24 mouse cellular contexts compared by ENCODE assay signal in the genomic region with DNA sequence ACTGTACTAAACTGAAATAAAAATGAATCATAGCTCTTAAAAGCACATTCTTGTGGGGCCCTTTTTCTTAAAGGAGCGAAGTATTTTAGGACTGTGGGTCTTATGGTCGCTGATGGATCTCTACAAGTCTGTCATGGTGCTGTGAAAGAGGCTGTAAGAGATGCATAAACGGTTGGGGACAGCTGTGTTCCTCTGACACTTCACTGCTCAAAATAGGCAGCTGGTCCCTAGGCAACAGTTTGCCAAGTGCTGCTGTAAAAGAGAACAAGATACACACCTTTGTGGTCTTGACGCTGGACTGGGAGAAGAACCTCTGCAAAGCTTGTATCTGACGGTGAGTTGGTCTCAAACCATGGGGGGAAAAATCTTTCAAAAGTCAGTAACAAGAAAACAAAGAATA. TPM values are rescaled to one million over a fixed set of nuclear protein-coding genes. Genes with fewer than 3 reads are reported as not detected.
DNase-seq lines count a peak whose midpoint lies in the region; ATAC-seq and TF ChIP-seq lines count a peak whose summit lies in the region.
"Had no signal": no experiment of that assay in that cellular context is flagged by ENCODE, and none has a peak within 500 bp of the region (broad histone marks: within the 10 kb centered on the region; RNA-seq: fewer than 3 reads in every experiment).

No protein-coding gene starts in this region.

- peak; percentile 41 for ATAC-seq in frontal cortex, adult (ENCODE audit: low TSS enrichment)
- no peak for ATAC-seq in hindbrain, postnatal 0 days
- no peak for ATAC-seq in hindbrain, embryonic 14.5 days (ENCODE audit: low FRiP score)
- no peak for ATAC-seq in midbrain, postnatal 0 days (ENCODE audit: low FRiP score)
- ATAC-seq in midbrain, embryonic 14.5 days (ENCODE audit: low FRiP score, low TSS enrichment), result no peak
- ATAC-seq: activated CD4-positive, CD25-positive, alpha-beta regulatory T cell, adult 4 months; CD4-positive, CD25-positive, alpha-beta regulatory T cell, adult 4 months; Patski had no signal

- DNase-seq in frontal cortex, postnatal 25 days (ENCODE audit: low spot score in 2 of 2), result no peak
- DNase-seq in hindbrain, postnatal 0 days (ENCODE audit: low spot score), result peak; percentile 5
- no peak for DNase-seq in hindbrain, embryonic 14.5 days (ENCODE audit: low spot score)
- peak; percentile 45 for DNase-seq in midbrain, postnatal 0 days (ENCODE audit: low spot score)
- no peak for DNase-seq in midbrain, embryonic 14.5 days
- peak; percentile 26 for DNase-seq in brain, embryonic 14.5 days (ENCODE audit: low read depth)
- DNase-seq in right cerebral cortex, postnatal 10 days (ENCODE audit: low spot score in 2 of 2), result no peak
- DNase-seq: adrenal gland, adult 2 months; adrenal gland, adult 8-10 months; adrenal gland, postnatal 10 days; adrenal gland, postnatal 14 days; adrenal gland, postnatal 25 days; adrenal gland, postnatal 36 days; B cell, adult 2 months; cerebellum, adult 11 months; cerebellum, adult 11-12 months; cerebellum, adult 18-20 months had no signal

- TF ChIP-seq CTCF in hindbrain, postnatal 0 days (IDR thresholded peaks at IDR 0.05; ENCODE audit: low read depth), result no peak
- TF ChIP-seq CTCF in midbrain, postnatal 0 days (IDR thresholded peaks at IDR 0.05), result no peak
- TF ChIP-seq CTCF in brain, embryonic 14.5 days (IDR thresholded peaks at IDR 0.05; ENCODE audit: borderline replicate concordance, extremely low read depth, insufficient read depth, insufficient read length), result no peak

- H3K4me2 ChIP-seq in hindbrain, postnatal 0 days (ENCODE audit: low read depth, low read length), result no peak overlapping the region
- H3K4me2 ChIP-seq in hindbrain, embryonic 14.5 days (replicated peaks), result no peak overlapping the region
- no peak overlapping the region for H3K4me2 ChIP-seq in midbrain, postnatal 0 days (ENCODE audit: low read depth, low read length, poor library complexity, severe bottlenecking)
- H3K4me2 ChIP-seq in midbrain, embryonic 14.5 days (ENCODE audit: low read length), result no peak overlapping the region

- H3K36me3 ChIP-seq in hindbrain, postnatal 0 days (ENCODE audit: insufficient read depth, low read length), result no peaks in the 10 kb centered on the region
- no peaks in the 10 kb centered on the region for H3K36me3 ChIP-seq in hindbrain, embryonic 14.5 days (replicated peaks; ENCODE audit: control insufficient read depth, insufficient read depth)
- H3K36me3 ChIP-seq in midbrain, postnatal 0 days (ENCODE audit: insufficient read depth, low read length), result no peaks in the 10 kb centered on the region
- H3K36me3 ChIP-seq in midbrain, embryonic 14.5 days (ENCODE audit: control insufficient read depth, insufficient read depth, low read length), result no peaks in the 10 kb centered on the region
- H3K36me3 ChIP-seq: G1E had no signal

- H3K4me3 ChIP-seq in hindbrain, postnatal 0 days (ENCODE audit: low read length), result no peak overlapping the region
- H3K4me3 ChIP-seq in hindbrain, embryonic 14.5 days (replicated peaks; ENCODE audit: low read length), result no peak overlapping the region
- no peak overlapping the region for H3K4me3 ChIP-seq in midbrain, postnatal 0 days (ENCODE audit: low read depth, low read length)
- H3K4me3 ChIP-seq in midbrain, embryonic 14.5 days (replicated peaks; ENCODE audit: low read depth, low read length), result no peak overlapping the region

- no peak overlapping the region for H3K27ac ChIP-seq in hindbrain, postnatal 0 days
- no peak overlapping the region for H3K27ac ChIP-seq in hindbrain, embryonic 14.5 days
- H3K27ac ChIP-seq in midbrain, postnatal 0 days (ENCODE audit: low read depth, low read length), result no peak overlapping the region
- H3K27ac ChIP-seq in midbrain, embryonic 14.5 days (replicated peaks; ENCODE audit: low read depth, low read length), result no peak overlapping the region

- no peaks in the 10 kb centered on the region for H3K9me3 ChIP-seq in hindbrain, postnatal 0 days (ENCODE audit: low read length)
- no peaks in the 10 kb centered on the region for H3K9me3 ChIP-seq in hindbrain, embryonic 14.5 days (ENCODE audit: control insufficient read depth, low read length)
- no peaks in the 10 kb centered on the region for H3K9me3 ChIP-seq in midbrain, postnatal 0 days (ENCODE audit: low read length)
- no peaks in the 10 kb centered on the region for H3K9me3 ChIP-seq in midbrain, embryonic 14.5 days (ENCODE audit: control insufficient read depth, low read length)
- H3K9me3 ChIP-seq: G1E had no signal

- H3K4me1 ChIP-seq in hindbrain, postnatal 0 days (ENCODE audit: insufficient read depth, low read length), result 0 out of 2 replicates have a peak, but pooled peaks cover 2% of the 10 kb centered on the region
- H3K4me1 ChIP-seq in hindbrain, embryonic 14.5 days (replicated peaks; ENCODE audit: control insufficient read depth, insufficient read depth, low read length), result no peaks in the 10 kb centered on the region
- no peaks in the 10 kb centered on the region for H3K4me1 ChIP-seq in midbrain, postnatal 0 days (ENCODE audit: insufficient read depth, low read length)
- no peaks in the 10 kb centered on the region for H3K4me1 ChIP-seq in midbrain, embryonic 14.5 days (ENCODE audit: control insufficient read depth, insufficient read depth, low read length)

- H3K27me3 ChIP-seq in hindbrain, postnatal 0 days (ENCODE audit: insufficient read depth, low read length), result no peaks in the 10 kb centered on the region
- no peaks in the 10 kb centered on the region for H3K27me3 ChIP-seq in hindbrain, embryonic 14.5 days (ENCODE audit: control insufficient read depth, insufficient read depth, low read length)
- no peaks in the 10 kb centered on the region for H3K27me3 ChIP-seq in midbrain, postnatal 0 days (ENCODE audit: insufficient read depth, low read length)
- H3K27me3 ChIP-seq in midbrain, embryonic 14.5 days (ENCODE audit: control insufficient read depth, insufficient read depth, low read length), result no peaks in the 10 kb centered on the region

- WGBS in hindbrain, postnatal 0 days, result 53% methylated on average over 5 of the region's 5 CpGs
- WGBS in hindbrain, embryonic 14.5 days, result 70% methylated on average over 5 of the region's 5 CpGs
- WGBS in midbrain, postnatal 0 days, result 71% methylated on average over 5 of the region's 5 CpGs
- WGBS in midbrain, embryonic 14.5 days, result 77% methylated on average over 5 of the region's 5 CpGs

- TF ChIP-seq POLR2A in brain, embryonic 14.5 days (IDR thresholded peaks at IDR 0.05; ENCODE audit: borderline replicate concordance, extremely low read depth, insufficient read depth, insufficient read length, poor library complexity, severe bottlenecking), result no peak

- H3K9ac ChIP-seq in hindbrain, postnatal 0 days (replicated peaks; ENCODE audit: low read length), result no peak overlapping the region
- H3K9ac ChIP-seq in hindbrain, embryonic 14.5 days, result no peak overlapping the region
- H3K9ac ChIP-seq in midbrain, postnatal 0 days (replicated peaks; ENCODE audit: low read length, poor library complexity, severe bottlenecking), result no peak overlapping the region
- H3K9ac ChIP-seq in midbrain, embryonic 14.5 days (replicated peaks; ENCODE audit: low read length), result no peak overlapping the region

RNA-seq across cellular contexts. Expression of a gene that starts 10.8 kb away (rescaled TPM):
- total RNA-seq in hindbrain, postnatal 0 days (2014; rRNA removed), result 255 and 263 TPM in 2 replicates
- 103 and 105 TPM in 2 replicates for polyA plus RNA-seq in hindbrain, postnatal 0 days (2015; fragmentation: Nextera tagmentation; extraction: Ambion mirVana)
- 63.6 and 78.4 TPM in 2 replicates for polyA plus RNA-seq in hindbrain, embryonic 14.5 days (2014; fragmentation: Nextera tagmentation; extraction: Ambion mirVana)
- total RNA-seq in midbrain, postnatal 0 days (2014; rRNA removed), result 205 and 231 TPM in 2 replicates
- polyA plus RNA-seq in midbrain, postnatal 0 days (2015; fragmentation: Nextera tagmentation; extraction: Ambion mirVana), result 89.0 and 91.8 TPM in 2 replicates
- polyA plus RNA-seq in midbrain, embryonic 14.5 days (2014; fragmentation: Nextera tagmentation; extraction: Ambion mirVana), result 38.3 and 44.6 TPM in 2 replicates
- polyA plus RNA-seq in brain, embryonic 14.5 days (2012; rRNA removed), result 49.0 and 66.7 TPM in 2 replicates
- total RNA-seq: MEL had no signal
- polyA plus RNA-seq: activated CD4-positive, CD25-positive, alpha-beta regulatory T cell, adult 4 months; C2C12; CD4-positive, CD25-positive, alpha-beta regulatory T cell, adult 4 months; G1E had no signal

RNA-seq across cellular contexts. Expression of a gene that starts 27.1 kb away (rescaled TPM):
- 30.0 and 30.2 TPM in 2 replicates for total RNA-seq in hindbrain, postnatal 0 days (2014; rRNA removed)
- 16.0 and 17.9 TPM in 2 replicates for polyA plus RNA-seq in hindbrain, postnatal 0 days (2015; fragmentation: Nextera tagmentation; extraction: Ambion mirVana)
- polyA plus RNA-seq in hindbrain, embryonic 14.5 days (2014; fragmentation: Nextera tagmentation; extraction: Ambion mirVana), result 13.0 and 13.9 TPM in 2 replicates
- total RNA-seq in midbrain, postnatal 0 days (2014; rRNA removed), result 22.6 and 26.2 TPM in 2 replicates
- 15.6 and 15.8 TPM in 2 replicates for polyA plus RNA-seq in midbrain, postnatal 0 days (2015; fragmentation: Nextera tagmentation; extraction: Ambion mirVana)
- polyA plus RNA-seq in midbrain, embryonic 14.5 days (2014; fragmentation: Nextera tagmentation; extraction: Ambion mirVana), result 7.8 and 10.3 TPM in 2 replicates
- polyA plus RNA-seq in brain, embryonic 14.5 days (2012; rRNA removed), result 13.8 and 18.1 TPM in 2 replicates

Comparison
In these comparisons a context has a peak if more than half of its experiments do, and no peak if none do; other contexts are left out.
1. DNase-seq: peak in hindbrain, postnatal 0 days (single experiment), midbrain, postnatal 0 days (single experiment) and brain, embryonic 14.5 days (single experiment); none in frontal cortex, postnatal 25 days (0 of 2), hindbrain, embryonic 14.5 days (single experiment), midbrain, embryonic 14.5 days (single experiment) and right cerebral cortex, postnatal 10 days (0 of 2).